Mouse (Mus musculus) small intestine, adult 2 months (tissue): Measurements from ENCODE around the gene Pnmt.

ENCODE experiments used
- CTCF ChIP-seq: fragments of 200-500 bp; IDR thresholded peaks from 2 replicates; pipeline ENCODE4 v1.5.1; 2012; ENCODE audit warnings: low read depth, mild to moderate bottlenecking, control low read depth, inconsistent platforms, low read length, moderate library complexity, mixed read lengths; ENCODE audit not compliant: insufficient replicate concordance, insufficient read length; ENCODE audit errors: extremely low read depth
- POLR2A ChIP-seq: fragments of 200-500 bp; IDR thresholded peaks from 2 replicates; pipeline ENCODE4 v1.6.1; 2012; ENCODE audit warnings: low read depth, mild to moderate bottlenecking, control low read depth, inconsistent platforms, low read length, moderate library complexity

- TF ChIP-seq POLR2A (no peak), CTCF (no peak)
Observed at GRCm38 (mm10) chr11:98374266-98374665, 12.0 kb upstream of the Pnmt start.
